Mouse (Mus musculus) midbrain, postnatal 0 days (tissue): ENCODE measurements at regions not wholly inside any gene's neighbourhood (a gene's known extent, or its start where the extent isn't known, plus 50 kb on each side); places are given as distances from the start of the nearest gene placed in this dataset.
A peak's percentile ranks its signal among the peaks of the same experiment; 100 is the strongest.

Source experiments
- ATAC-seq: fragments of 200-750 bp; cut with Nextera tagmentation; 2 replicates; pipeline ENCODE4 v1.8.0; 2017; ENCODE audit warnings: moderate number of reproducible peaks, mild to moderate bottlenecking, moderate TSS enrichment, moderate library complexity; ENCODE audit not compliant: low FRiP score
- DNase-seq: peaks from one replicate; pipeline ENCODE4 v3.0.0-alpha.2; 2015; ENCODE audit warnings: low spot score
- H3K27ac ChIP-seq: fragments of 300-500 bp; sonication (generic); 2 replicates; pipeline ENCODE4 v1.5.1; 2014; ENCODE audit warnings: low read depth, mild to moderate bottlenecking, low read length, mixed read lengths
- H3K27me3 ChIP-seq: fragments of 300-500 bp; sonication (generic); 2 replicates; pipeline ENCODE4 v1.6.1; 2014; ENCODE audit warnings: low read length, control low read depth, mixed read lengths; ENCODE audit not compliant: insufficient read depth
- H3K36me3 ChIP-seq: fragments of 300-500 bp; sonication (generic); 2 replicates; pipeline ENCODE4 v1.6.1; 2014; ENCODE audit warnings: low read length, control low read depth, mixed read lengths; ENCODE audit not compliant: insufficient read depth
- H3K4me1 ChIP-seq: fragments of 300-500 bp; sonication (generic); 2 replicates; pipeline ENCODE4 v1.6.1; 2014; ENCODE audit warnings: mild to moderate bottlenecking, control low read depth, antibody characterized with exemption, low read length, mixed read lengths; ENCODE audit not compliant: insufficient read depth
- H3K4me2 ChIP-seq: fragments of 300-500 bp; sonication (generic); 2 replicates; pipeline ENCODE4 v1.6.1; 2014; ENCODE audit warnings: low read depth, mild to moderate bottlenecking, low read length, mixed read lengths; ENCODE audit not compliant: poor library complexity, severe bottlenecking
- H3K4me3 ChIP-seq: fragments of 300-500 bp; sonication (generic); 2 replicates; pipeline ENCODE4 v1.5.1; 2014; ENCODE audit warnings: low read depth, mild to moderate bottlenecking, low read length, moderate library complexity
- H3K9ac ChIP-seq: fragments of 300-500 bp; sonication (generic); replicated peaks from 2 replicates; pipeline ENCODE4 v1.6.1; 2014; ENCODE audit warnings: mild to moderate bottlenecking, low read length, moderate library complexity, mixed read lengths; ENCODE audit not compliant: poor library complexity, severe bottlenecking
- H3K9me3 ChIP-seq: fragments of 300-500 bp; sonication (generic); 2 replicates; pipeline ENCODE4 v1.6.1; 2016; ENCODE audit warnings: low read length, control low read depth
- CTCF ChIP-seq: IDR thresholded peaks from 2 replicates; pipeline ENCODE4 v1.5.1; 2016; ENCODE audit warnings: antibody characterized with exemption, mild to moderate bottlenecking
- WGBS: fragments of 180-500 bp; shearing (Covaris S2); extraction: QIAGEN DNeasy Blood & Tissue Kit; methylation state at CpG from one replicate; pipeline ENCODE4 v1.1.7; 2014; 5-methylcytosine and 5-hydroxymethylcytosine counted together

- H3K27ac ChIP-seq: no peak overlapping the region
- H3K27me3 ChIP-seq: peaks cover 14% of the 10 kb centered on the region
- no peak overlapping the region for H3K9ac ChIP-seq
- no peak overlapping the region for H3K4me3 ChIP-seq
- ATAC-seq (peak; percentile 31; the same call in 1 of the 2 replicates), DNase-seq (no peak)
- 17% methylated on average over 16 of the region's 16 CpGs for WGBS
- H3K36me3 ChIP-seq: no peaks in the 10 kb centered on the region
- TF ChIP-seq CTCF: no peak
- peak overlapping the region; percentile 3; the same call in 1 of the 2 replicates for H3K4me2 ChIP-seq
- no peaks in the 10 kb centered on the region for H3K9me3 ChIP-seq
- no peaks in the 10 kb centered on the region for H3K4me1 ChIP-seq
These were observed 419.8 kb upstream of the Manea start for GRCm38 (mm10) chr4:26766235-26767228.

- Histone ChIP-seq H3K9me3 (no peaks in the 10 kb centered on the region), H3K4me3 (no peak overlapping the region), H3K9ac (no peak overlapping the region), H3K4me2 (no peak overlapping the region), H3K27ac (no peak overlapping the region), H3K36me3 (no peaks in the 10 kb centered on the region), H3K4me1 (no peaks in the 10 kb centered on the region), H3K27me3 (no peaks in the 10 kb centered on the region)
- TF ChIP-seq CTCF: no peak
- 84% methylated on average over 3 of the region's 3 CpGs for WGBS
- no peak for ATAC-seq
- no peak for DNase-seq
These were observed 394.1 kb upstream of the Manea start for GRCm38 (mm10) chr4:26740815-26741214.

GRCm38 (mm10) chr4:26736381-26736780, 389.7 kb upstream of the Manea start:
- H3K36me3 ChIP-seq: no peaks in the 10 kb centered on the region
- DNase-seq: peak; percentile 9
- 0 out of 2 replicates have a peak, but pooled peaks have one; percentile 47 for ATAC-seq
- no peaks in the 10 kb centered on the region for H3K9me3 ChIP-seq
- TF ChIP-seq CTCF: peak; percentile 49
- no peak overlapping the region for H3K27ac ChIP-seq
- no peak overlapping the region for H3K9ac ChIP-seq
- H3K4me3 ChIP-seq: no peak overlapping the region
- no peaks in the 10 kb centered on the region for H3K4me1 ChIP-seq
- no peaks in the 10 kb centered on the region for H3K27me3 ChIP-seq
- 75% methylated on average over 3 of the region's 3 CpGs for WGBS
- no peak overlapping the region for H3K4me2 ChIP-seq

- ATAC-seq (no peak), DNase-seq (no peak)
- Histone ChIP-seq H3K36me3 (no peaks in the 10 kb centered on the region), H3K27ac (no peak overlapping the region), H3K9ac (no peak overlapping the region), H3K4me2 (no peak overlapping the region), H3K27me3 (no peaks in the 10 kb centered on the region), H3K4me3 (no peak overlapping the region), H3K9me3 (no peaks in the 10 kb centered on the region), H3K4me1 (no peaks in the 10 kb centered on the region)
- WGBS: 76% methylated on average over 3 of the region's 3 CpGs
- no peak for TF ChIP-seq CTCF
These were observed 367.7 kb upstream of the Manea start for GRCm38 (mm10) chr4:26714437-26714836.

GRCm38 (mm10) chr4:26709964-26710363, 363.3 kb upstream of the Manea start:
- no peak overlapping the region for H3K9ac ChIP-seq
- DNase-seq: no peak
- no peak overlapping the region for H3K4me2 ChIP-seq
- no peak for ATAC-seq
- H3K4me3 ChIP-seq: no peak overlapping the region
- no peaks in the 10 kb centered on the region for H3K4me1 ChIP-seq
- TF ChIP-seq CTCF: no peak
- H3K9me3 ChIP-seq: no peaks in the 10 kb centered on the region
- no peak overlapping the region for H3K27ac ChIP-seq
- 71% methylated on average over 1 of the region's 1 CpGs for WGBS
- H3K27me3 ChIP-seq: no peaks in the 10 kb centered on the region
- no peaks in the 10 kb centered on the region for H3K36me3 ChIP-seq

- Histone ChIP-seq H3K4me2 (no peak overlapping the region), H3K4me3 (no peak overlapping the region), H3K27ac (no peak overlapping the region), H3K27me3 (no peaks in the 10 kb centered on the region), H3K9me3 (no peaks in the 10 kb centered on the region), H3K36me3 (no peaks in the 10 kb centered on the region), H3K4me1 (no peaks in the 10 kb centered on the region), H3K9ac (no peak overlapping the region)
- no peak for ATAC-seq
- TF ChIP-seq CTCF: no peak
- no peak for DNase-seq
- WGBS: 71% methylated on average over 3 of the region's 3 CpGs
These were observed 349.3 kb upstream of the Manea start for GRCm38 (mm10) chr4:26695964-26696363.
